Mouse (Mus musculus) embryo, embryonic 10 days (tissue): ENCODE measurements around the gene Tas2r137.

ENCODE experiments used
- DNase-seq: peaks from one replicate; pipeline ENCODE4 v3.0.0-alpha.2; 2015; ENCODE audit warnings: low spot score

Tas2r137 gene

GRCm38 (mm10) chr6:40490933-40491332 is at the start of gene Tas2r137:
Gene Tas2r137 (plus strand): TSS chr6:40491233.
- DNase-seq: no peak

- DNase-seq: no peak
Observed at GRCm38 (mm10) chr6:40441276-40441675, 49.8 kb upstream of the Tas2r137 start.

GRCm38 (mm10) chr6:40441755-40442154 is 49.3 kb upstream of the Tas2r137 start:
- no peak for DNase-seq

- no peak for DNase-seq
Observed at GRCm38 (mm10) chr6:40443281-40443928, 47.6 kb upstream of the Tas2r137 start.

GRCm38 (mm10) chr6:40448626-40449025 is 42.4 kb upstream of the Tas2r137 start:
- DNase-seq: no peak

- peak; percentile 49 for DNase-seq
Observed at GRCm38 (mm10) chr6:40454436-40455041, 36.5 kb upstream of the Tas2r137 start.

GRCm38 (mm10) chr6:40465710-40466109 is 25.3 kb upstream of the Tas2r137 start:
- no peak for DNase-seq

GRCm38 (mm10) chr6:40470916-40471719 is 19.9 kb upstream of the Tas2r137 start, which contains the start of gene Ssbp1:
Gene Ssbp1 (plus strand): TSS chr6:40471352.
- DNase-seq: peak; percentile 97

GRCm38 (mm10) chr6:40471720-40472010 is 19.4 kb upstream of the Tas2r137 start:
- peak; percentile 7 for DNase-seq

GRCm38 (mm10) chr6:40476132-40476531 is 14.9 kb upstream of the Tas2r137 start:
- DNase-seq: no peak

GRCm38 (mm10) chr6:40479705-40480104 is 11.3 kb upstream of the Tas2r137 start:
- DNase-seq: no peak

- no peak for DNase-seq
Observed at GRCm38 (mm10) chr6:40482318-40482717, 8.7 kb upstream of the Tas2r137 start.

GRCm38 (mm10) chr6:40493229-40493628 is 2.2 kb downstream of the Tas2r137 start, which contains the start of gene Tas2r108:
Gene Tas2r108 (plus strand): TSS chr6:40493529.
- DNase-seq: no peak

- no peak for DNase-seq
Observed at GRCm38 (mm10) chr6:40519408-40519807, 28.4 kb downstream of the Tas2r137 start, which contains the start of gene Prss37. Gene Prss37 (minus strand): TSS chr6:40519508.
